Mouse (Mus musculus): ENCODE results near the gene Ankrd31. TPM values are rescaled to one million over a fixed set of nuclear protein-coding genes. Genes with fewer than 3 reads are reported as not detected.
A peak's percentile ranks its signal among the peaks of the same experiment; 100 is the strongest.

Gene Ankrd31
- polyA plus RNA-seq, 1 experiment from 2014 or later: 0.03 TPM

DNA sequence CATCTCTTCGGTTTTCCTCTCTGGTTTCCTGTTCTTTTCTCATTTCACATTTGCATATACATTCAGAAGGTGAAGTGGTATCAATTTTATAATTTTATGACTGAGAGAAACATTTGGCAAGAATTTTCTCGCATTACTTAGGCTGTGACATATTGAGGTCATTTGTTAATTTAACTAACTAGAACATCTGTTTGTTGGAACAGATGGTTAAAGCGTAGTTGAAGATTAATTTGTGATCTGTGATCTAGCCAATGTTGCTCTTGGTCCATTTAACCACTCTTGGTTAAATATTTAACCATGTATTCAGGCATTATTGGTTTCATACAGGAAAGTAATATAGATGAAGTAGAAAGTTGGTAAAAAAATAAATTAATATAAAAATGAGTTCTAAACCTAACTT is 47.2 kb downstream of the Ankrd31 start:
- Histone ChIP-seq H3K4me3 (ENCODE audit: low read depth, low read length) (no peak overlapping the region), H3K9ac (ENCODE audit: low read length) (no peak overlapping the region), H3K36me3 (ENCODE audit: control insufficient read depth, insufficient read depth, low read length) (no peaks in the 10 kb centered on the region), H3K27me3 (replicated peaks; ENCODE audit: control insufficient read depth, insufficient read depth, low read length) (no peaks in the 10 kb centered on the region), H3K9me3 (ENCODE audit: control insufficient read depth, low read length) (no peaks in the 10 kb centered on the region), H3K4me1 (replicated peaks; ENCODE audit: control insufficient read depth, insufficient read depth, low read length) (no peaks in the 10 kb centered on the region), H3K27ac (ENCODE audit: low read depth) (no peak overlapping the region), H3K4me2 (ENCODE audit: low read length) (no peak overlapping the region)
- ATAC-seq (replicated peaks; ENCODE audit: low FRiP score, low TSS enrichment, low read depth) (no peak), DNase-seq (ENCODE audit: low spot score) (no peak)
- 71% methylated on average over 3 of the region's 3 CpGs for WGBS

DNA sequence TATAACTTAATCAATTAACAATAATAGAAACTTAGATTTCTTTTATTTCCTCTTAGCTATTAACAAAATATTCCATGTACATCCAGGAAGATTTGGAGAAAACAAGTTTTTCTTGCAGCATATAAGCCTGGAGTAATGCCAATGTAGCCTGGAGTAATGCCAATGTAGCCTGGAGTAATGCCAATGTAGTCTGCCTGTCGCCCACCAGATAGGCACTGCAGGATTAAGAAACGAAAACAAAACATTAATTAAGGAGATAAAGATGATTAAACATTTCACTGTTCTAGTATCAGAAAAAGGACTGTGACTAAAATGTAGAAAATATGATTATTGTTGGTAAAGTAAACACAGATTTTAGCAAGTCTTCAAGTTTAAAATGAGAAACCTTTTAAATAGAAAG is 49.4 kb downstream of the Ankrd31 start:
- Histone ChIP-seq H3K9me3 (ENCODE audit: control insufficient read depth, low read length) (no peaks in the 10 kb centered on the region), H3K27ac (ENCODE audit: low read depth) (no peak overlapping the region), H3K4me3 (ENCODE audit: low read depth, low read length) (no peak overlapping the region), H3K27me3 (replicated peaks; ENCODE audit: control insufficient read depth, insufficient read depth, low read length) (no peaks in the 10 kb centered on the region), H3K9ac (ENCODE audit: low read length) (no peak overlapping the region), H3K4me1 (replicated peaks; ENCODE audit: control insufficient read depth, insufficient read depth, low read length) (no peaks in the 10 kb centered on the region), H3K36me3 (ENCODE audit: control insufficient read depth, insufficient read depth, low read length) (no peaks in the 10 kb centered on the region), H3K4me2 (ENCODE audit: low read length) (no peak overlapping the region)
- WGBS: 41% methylated on average over 2 of the region's 2 CpGs
- ATAC-seq (replicated peaks; ENCODE audit: low FRiP score, low TSS enrichment, low read depth) (no peak), DNase-seq (ENCODE audit: low spot score) (no peak)

DNA sequence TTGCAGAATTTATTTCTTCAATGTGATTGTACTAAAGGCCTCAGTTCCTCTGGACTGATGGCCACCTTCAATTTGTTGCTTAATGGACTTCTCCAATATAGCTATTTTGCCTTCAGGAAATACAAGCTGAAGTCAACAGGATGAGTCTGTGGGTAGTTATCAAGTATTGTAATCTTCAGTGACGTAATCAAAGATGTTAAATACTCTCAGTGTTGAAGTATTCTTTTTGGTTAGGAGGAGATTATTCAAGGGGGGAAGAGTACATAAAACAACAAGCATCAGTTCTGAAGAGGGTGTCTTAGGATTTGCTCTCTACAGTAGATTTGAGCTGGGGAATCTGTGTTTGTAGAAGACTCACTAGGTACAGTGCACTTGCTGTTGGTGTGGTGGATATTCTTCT is 101.7 kb downstream of the Ankrd31 start:
- H3K27me3 ChIP-seq (replicated peaks; ENCODE audit: control insufficient read depth, insufficient read depth, low read length): no peaks in the 10 kb centered on the region
- H3K4me3 ChIP-seq (ENCODE audit: low read depth, low read length): no peak overlapping the region
- DNase-seq (ENCODE audit: low spot score) (no peak), ATAC-seq (replicated peaks; ENCODE audit: low FRiP score, low TSS enrichment, low read depth) (no peak)
- no peaks in the 10 kb centered on the region for H3K4me1 ChIP-seq (replicated peaks; ENCODE audit: control insufficient read depth, insufficient read depth, low read length)
- H3K36me3 ChIP-seq (ENCODE audit: control insufficient read depth, insufficient read depth, low read length): no peaks in the 10 kb centered on the region
- no peak overlapping the region for H3K4me2 ChIP-seq (ENCODE audit: low read length)
- WGBS: 81% methylated on average over 1 of the region's 1 CpGs
- no peak overlapping the region for H3K27ac ChIP-seq (ENCODE audit: low read depth)
- H3K9me3 ChIP-seq (ENCODE audit: control insufficient read depth, low read length): no peaks in the 10 kb centered on the region
- H3K9ac ChIP-seq (ENCODE audit: low read length): no peak overlapping the region

DNA sequence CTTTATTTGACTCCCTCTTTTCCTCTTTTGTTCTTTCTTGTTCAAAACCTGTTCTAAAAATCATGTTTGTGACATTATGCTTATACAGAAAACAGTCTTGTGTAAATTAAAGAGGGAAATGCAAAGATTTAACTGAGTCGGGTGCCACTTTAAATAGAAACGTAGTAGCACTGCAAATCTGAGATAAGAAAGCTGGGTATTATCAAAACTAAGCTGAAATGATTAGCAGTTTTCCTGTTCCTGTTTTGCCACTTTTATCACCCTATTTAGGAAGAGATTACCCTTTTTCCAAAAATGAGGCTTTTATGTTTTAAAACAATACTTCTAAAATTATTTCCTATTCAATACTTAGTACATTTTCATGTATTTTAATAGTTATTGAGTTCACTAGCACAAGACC is 104.1 kb downstream of the Ankrd31 start:
- 57% methylated on average over 2 of the region's 2 CpGs for WGBS
- H3K4me2 ChIP-seq (ENCODE audit: low read length): no peak overlapping the region
- ATAC-seq (replicated peaks; ENCODE audit: low FRiP score, low TSS enrichment, low read depth) (no peak), DNase-seq (ENCODE audit: low spot score) (no peak)
- H3K27me3 ChIP-seq (replicated peaks; ENCODE audit: control insufficient read depth, insufficient read depth, low read length): no peaks in the 10 kb centered on the region
- H3K36me3 ChIP-seq (ENCODE audit: control insufficient read depth, insufficient read depth, low read length): no peaks in the 10 kb centered on the region
- H3K4me1 ChIP-seq (replicated peaks; ENCODE audit: control insufficient read depth, insufficient read depth, low read length): no peaks in the 10 kb centered on the region
- H3K27ac ChIP-seq (ENCODE audit: low read depth): no peak overlapping the region
- no peaks in the 10 kb centered on the region for H3K9me3 ChIP-seq (ENCODE audit: control insufficient read depth, low read length)
- no peak overlapping the region for H3K4me3 ChIP-seq (ENCODE audit: low read depth, low read length)
- no peak overlapping the region for H3K9ac ChIP-seq (ENCODE audit: low read length)

DNA sequence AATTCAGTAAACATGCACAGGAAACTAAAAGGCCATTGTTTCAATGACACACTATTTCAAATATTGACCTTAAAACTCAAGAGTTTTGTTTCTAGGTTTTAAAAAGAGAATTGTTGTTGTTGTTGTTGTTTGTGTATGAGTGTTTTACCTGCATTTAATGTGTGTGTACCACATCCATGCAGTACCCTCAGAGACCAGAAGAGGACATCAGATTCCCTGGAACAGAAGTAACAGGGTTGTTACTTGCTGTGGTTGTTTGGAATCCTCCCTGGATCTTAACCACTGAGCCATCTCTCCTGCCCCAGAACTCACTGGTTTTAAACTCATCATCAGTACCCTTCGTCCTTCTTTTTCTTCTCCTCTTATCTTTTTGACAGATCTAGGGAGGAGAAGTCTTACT is 105.2 kb downstream of the Ankrd31 start:
- no peaks in the 10 kb centered on the region for H3K9me3 ChIP-seq (ENCODE audit: control insufficient read depth, low read length)
- H3K4me2 ChIP-seq (ENCODE audit: low read length): no peak overlapping the region
- H3K9ac ChIP-seq (ENCODE audit: low read length): no peak overlapping the region
- H3K4me1 ChIP-seq (replicated peaks; ENCODE audit: control insufficient read depth, insufficient read depth, low read length): no peaks in the 10 kb centered on the region
- no peak overlapping the region for H3K27ac ChIP-seq (ENCODE audit: low read depth)
- WGBS: 72% methylated on average over 1 of the region's 1 CpGs
- no peak for DNase-seq (ENCODE audit: low spot score)
- no peak for ATAC-seq (replicated peaks; ENCODE audit: low FRiP score, low TSS enrichment, low read depth)
- H3K36me3 ChIP-seq (ENCODE audit: control insufficient read depth, insufficient read depth, low read length): no peaks in the 10 kb centered on the region
- H3K27me3 ChIP-seq (replicated peaks; ENCODE audit: control insufficient read depth, insufficient read depth, low read length): no peaks in the 10 kb centered on the region
- no peak overlapping the region for H3K4me3 ChIP-seq (ENCODE audit: low read depth, low read length)

DNA sequence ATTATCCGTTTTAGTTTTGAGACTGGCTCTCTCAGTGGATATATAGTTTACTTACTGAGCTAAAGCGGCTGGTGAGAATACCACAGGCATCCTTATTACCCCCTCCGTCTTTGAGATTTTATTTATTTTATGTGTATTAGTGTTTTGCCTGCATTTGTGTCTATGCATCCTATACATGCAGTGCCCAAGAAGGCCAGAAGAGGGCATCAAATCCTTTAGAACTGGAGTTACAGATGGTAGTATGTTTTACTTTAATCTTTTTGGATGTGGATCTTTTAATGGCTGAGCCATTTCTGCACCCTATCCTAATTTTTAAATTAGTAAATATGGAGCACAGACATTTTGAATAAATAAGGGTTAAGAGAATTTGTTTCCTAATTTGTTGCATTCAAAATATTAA is 107.1 kb downstream of the Ankrd31 start:
- H3K9ac ChIP-seq (ENCODE audit: low read length): no peak overlapping the region
- H3K36me3 ChIP-seq (ENCODE audit: control insufficient read depth, insufficient read depth, low read length): no peaks in the 10 kb centered on the region
- H3K4me2 ChIP-seq (ENCODE audit: low read length): no peak overlapping the region
- WGBS: 12% methylated on average over 3 of the region's 3 CpGs
- no peaks in the 10 kb centered on the region for H3K9me3 ChIP-seq (ENCODE audit: control insufficient read depth, low read length)
- ATAC-seq (replicated peaks; ENCODE audit: low FRiP score, low TSS enrichment, low read depth) (no peak), DNase-seq (ENCODE audit: low spot score) (peak; percentile 89)
- H3K4me1 ChIP-seq (replicated peaks; ENCODE audit: control insufficient read depth, insufficient read depth, low read length): no peaks in the 10 kb centered on the region
- no peak overlapping the region for H3K4me3 ChIP-seq (ENCODE audit: low read depth, low read length)
- no peak overlapping the region for H3K27ac ChIP-seq (ENCODE audit: low read depth)
- no peaks in the 10 kb centered on the region for H3K27me3 ChIP-seq (replicated peaks; ENCODE audit: control insufficient read depth, insufficient read depth, low read length)

DNA sequence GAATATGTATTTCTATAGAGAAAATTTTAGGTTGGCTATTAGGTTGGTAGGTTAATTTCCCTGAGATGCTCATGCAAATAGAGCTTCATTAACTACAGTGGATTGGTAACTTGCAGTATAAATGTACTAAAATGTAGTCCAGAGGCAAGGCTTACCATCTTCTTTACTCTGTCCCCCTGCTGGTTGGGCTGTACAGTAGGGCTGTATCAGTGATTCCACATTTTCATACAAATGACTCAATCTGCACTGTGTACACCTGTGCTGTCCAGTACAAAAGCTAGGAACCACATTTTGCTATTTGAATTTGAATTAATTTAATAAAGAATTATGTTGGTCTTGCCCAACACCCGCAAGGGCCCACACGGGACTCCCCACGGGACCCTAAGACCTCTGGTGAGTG is 111.1 kb downstream of the Ankrd31 start:
- no peak overlapping the region for H3K9ac ChIP-seq (ENCODE audit: low read length)
- no peak overlapping the region for H3K27ac ChIP-seq (ENCODE audit: low read depth)
- no peak overlapping the region for H3K4me2 ChIP-seq (ENCODE audit: low read length)
- no peaks in the 10 kb centered on the region for H3K9me3 ChIP-seq (ENCODE audit: control insufficient read depth, low read length)
- no peaks in the 10 kb centered on the region for H3K27me3 ChIP-seq (replicated peaks; ENCODE audit: control insufficient read depth, insufficient read depth, low read length)
- H3K4me3 ChIP-seq (ENCODE audit: low read depth, low read length): no peak overlapping the region
- H3K36me3 ChIP-seq (ENCODE audit: control insufficient read depth, insufficient read depth, low read length): no peaks in the 10 kb centered on the region
- 96% methylated on average over 3 of the region's 3 CpGs for WGBS
- no peaks in the 10 kb centered on the region for H3K4me1 ChIP-seq (replicated peaks; ENCODE audit: control insufficient read depth, insufficient read depth, low read length)
- ATAC-seq (replicated peaks; ENCODE audit: low FRiP score, low TSS enrichment, low read depth) (no peak), DNase-seq (ENCODE audit: low spot score) (no peak)

DNA sequence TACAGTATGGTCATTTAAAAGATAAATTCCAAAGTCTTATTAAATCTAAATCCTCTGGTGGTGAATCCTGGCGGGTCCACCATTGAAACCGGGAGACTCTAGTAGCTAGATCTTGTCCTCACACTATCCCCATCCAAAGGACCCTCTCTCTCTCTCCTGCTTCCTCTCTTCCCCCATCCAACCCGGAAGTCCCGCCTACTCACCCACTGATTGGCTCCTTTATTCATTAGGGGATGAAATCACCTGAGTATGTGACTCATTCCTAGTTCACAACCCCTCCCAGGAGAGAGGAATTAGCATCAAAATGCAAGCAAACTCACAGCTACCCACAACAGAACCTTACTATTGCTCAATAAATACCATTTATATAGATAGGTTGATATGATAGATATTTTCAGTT is 122.7 kb downstream of the Ankrd31 start:
- WGBS: 78% methylated on average over 4 of the region's 4 CpGs

DNA sequence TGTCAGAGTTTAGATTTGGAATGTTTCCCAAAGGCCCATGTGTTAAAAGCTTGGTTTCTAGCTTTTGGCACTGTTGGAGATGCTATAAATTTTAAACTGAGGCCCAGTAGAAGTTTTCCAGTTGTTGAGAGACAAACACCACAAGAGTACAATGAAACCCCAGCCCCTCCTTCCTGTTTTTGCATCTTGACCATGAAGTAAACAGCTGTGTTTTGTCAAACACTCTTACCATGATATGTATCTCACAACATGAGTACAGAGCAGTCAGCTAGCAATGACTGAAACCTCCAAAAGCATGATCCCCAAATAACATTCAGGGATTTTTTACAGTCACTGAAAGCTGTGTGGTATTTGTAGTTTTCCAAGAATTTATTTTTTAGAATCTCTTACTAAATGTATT is 126.0 kb downstream of the Ankrd31 start:
- Histone ChIP-seq H3K4me1 (replicated peaks; ENCODE audit: control insufficient read depth, insufficient read depth, low read length) (no peaks in the 10 kb centered on the region), H3K36me3 (ENCODE audit: control insufficient read depth, insufficient read depth, low read length) (no peaks in the 10 kb centered on the region), H3K27me3 (replicated peaks; ENCODE audit: control insufficient read depth, insufficient read depth, low read length) (no peaks in the 10 kb centered on the region), H3K4me2 (ENCODE audit: low read length) (no peak overlapping the region), H3K9ac (ENCODE audit: low read length) (no peak overlapping the region), H3K27ac (ENCODE audit: low read depth) (no peak overlapping the region), H3K9me3 (ENCODE audit: control insufficient read depth, low read length) (no peaks in the 10 kb centered on the region), H3K4me3 (ENCODE audit: low read depth, low read length) (no peak overlapping the region)
- ATAC-seq (replicated peaks; ENCODE audit: low FRiP score, low TSS enrichment, low read depth) (no peak), DNase-seq (ENCODE audit: low spot score) (no peak)

More for the DNA sequence above, 122.7 kb downstream of the Ankrd31 start:
- no peaks in the 10 kb centered on the region for H3K4me1 ChIP-seq (replicated peaks; ENCODE audit: control insufficient read depth, insufficient read depth, low read length)
- H3K9ac ChIP-seq (ENCODE audit: low read length): no peak overlapping the region
- ATAC-seq (replicated peaks; ENCODE audit: low FRiP score, low TSS enrichment, low read depth): no peak
- no peaks in the 10 kb centered on the region for H3K27me3 ChIP-seq (replicated peaks; ENCODE audit: control insufficient read depth, insufficient read depth, low read length)
- no peaks in the 10 kb centered on the region for H3K9me3 ChIP-seq (ENCODE audit: control insufficient read depth, low read length)
- no peak overlapping the region for H3K4me2 ChIP-seq (ENCODE audit: low read length)
- H3K36me3 ChIP-seq (ENCODE audit: control insufficient read depth, insufficient read depth, low read length): no peaks in the 10 kb centered on the region
- H3K4me3 ChIP-seq (ENCODE audit: low read depth, low read length): no peak overlapping the region
- H3K27ac ChIP-seq (ENCODE audit: low read depth): no peak overlapping the region
- no peak for DNase-seq (ENCODE audit: low spot score)

All from intestine, embryonic 14.5 days (tissue).